Mouse (Mus musculus) testis, adult 2 months (tissue): ENCODE measurements at regions not wholly inside any gene's neighbourhood (a gene's known extent, or its start where the extent isn't known, plus 50 kb on each side); places are given as distances from the start of the nearest gene placed in this dataset.
A peak's percentile ranks its signal among the peaks of the same experiment; 100 is the strongest.

ENCODE experiments used
- CTCF ChIP-seq: fragments of 200-500 bp; IDR thresholded peaks from 2 replicates; pipeline ENCODE4 v1.5.1; 2012; ENCODE audit warnings: low read depth, mild to moderate bottlenecking, inconsistent platforms, low read length, moderate library complexity; ENCODE audit not compliant: control insufficient read depth, insufficient read depth, insufficient replicate concordance
- POLR2A ChIP-seq: fragments of 200-500 bp; IDR thresholded peaks from 2 replicates; pipeline ENCODE4 v1.6.1; 2012; ENCODE audit warnings: low read depth, mild to moderate bottlenecking, inconsistent platforms, low read length, moderate library complexity; ENCODE audit not compliant: control insufficient read depth

GRCm38 (mm10) chr16:71247516-71248139 lies 933.9 kb downstream of the Gbe1 start:
- TF ChIP-seq CTCF (peak; percentile 59; the same call in 1 of the 2 replicates), POLR2A (no peak)
